Mouse (Mus musculus) stomach, embryonic 15.5 days (tissue): ENCODE measurements around the gene Slc38a6. TPM values are rescaled to one million over a fixed set of nuclear protein-coding genes. Genes with fewer than 3 reads are reported as not detected.

ENCODE experiments used
- ATAC-seq: fragments of 200-750 bp; cut with Nextera tagmentation; 2 replicates; pipeline ENCODE4 v1.8.0; 2017; ENCODE audit warnings: low read depth, moderate number of reproducible peaks, moderate TSS enrichment; ENCODE audit not compliant: insufficient read depth, low FRiP score
- H3K27ac ChIP-seq: fragments of 300-500 bp; sonication (generic); 2 replicates; pipeline ENCODE4 v1.5.1; 2015; ENCODE audit warnings: mild to moderate bottlenecking, inconsistent platforms
- H3K27me3 ChIP-seq: fragments of 300-500 bp; sonication (generic); replicated peaks from 2 replicates; pipeline ENCODE4 v1.6.1; 2015; ENCODE audit warnings: inconsistent platforms
- H3K36me3 ChIP-seq: fragments of 300-500 bp; sonication (generic); 2 replicates; pipeline ENCODE4 v1.6.1; 2015; ENCODE audit warnings: inconsistent platforms
- H3K4me1 ChIP-seq: fragments of 300-500 bp; sonication (generic); 2 replicates; pipeline ENCODE4 v1.6.1; 2015; ENCODE audit warnings: inconsistent platforms
- H3K4me2 ChIP-seq: fragments of 300-500 bp; sonication (generic); 2 replicates; pipeline ENCODE4 v1.6.1; 2015; ENCODE audit warnings: mild to moderate bottlenecking, inconsistent platforms
- H3K4me3 ChIP-seq: fragments of 300-500 bp; sonication (generic); replicated peaks from 2 replicates; pipeline ENCODE4 v1.5.1; 2015; ENCODE audit warnings: inconsistent platforms
- H3K9ac ChIP-seq: fragments of 300-500 bp; sonication (generic); 2 replicates; pipeline ENCODE4 v1.6.1; 2015; ENCODE audit warnings: inconsistent platforms
- H3K9me3 ChIP-seq: fragments of 300-500 bp; sonication (generic); 2 replicates; pipeline ENCODE4 v1.6.1; 2016; ENCODE audit warnings: inconsistent platforms
- WGBS: fragments of 180-500 bp; shearing (Covaris S2); methylation state at CpG from one replicate; pipeline ENCODE4 v1.1.7; 2015; 5-methylcytosine and 5-hydroxymethylcytosine counted together
- polyA plus RNA-seq: library from polyadenylated mRNA; unstranded; fragments of >200 nt; fragmentation: Nextera tagmentation; extraction: Ambion mirVana; gene quantifications from 2 replicates; pipeline ENCODE4 v1.2.1, GENCODE M21; 2015

The Slc38a6 gene
- polyA plus RNA-seq, 1 experiment from 2014 or later = 8.4 TPM

- 52% methylated on average over 2 of the region's 2 CpGs for WGBS
- Histone ChIP-seq H3K4me3 (no peak overlapping the region), H3K9me3 (no peaks in the 10 kb centered on the region), H3K4me2 (no peak overlapping the region), H3K4me1 (no peaks in the 10 kb centered on the region), H3K27me3 (no peaks in the 10 kb centered on the region), H3K9ac (no peak overlapping the region), H3K27ac (no peak overlapping the region), H3K36me3 (no peaks in the 10 kb centered on the region)
- ATAC-seq = no peak
Measured at GRCm38 (mm10) chr12:73325181-73325580, 38.6 kb downstream of the Slc38a6 start.

DNA sequence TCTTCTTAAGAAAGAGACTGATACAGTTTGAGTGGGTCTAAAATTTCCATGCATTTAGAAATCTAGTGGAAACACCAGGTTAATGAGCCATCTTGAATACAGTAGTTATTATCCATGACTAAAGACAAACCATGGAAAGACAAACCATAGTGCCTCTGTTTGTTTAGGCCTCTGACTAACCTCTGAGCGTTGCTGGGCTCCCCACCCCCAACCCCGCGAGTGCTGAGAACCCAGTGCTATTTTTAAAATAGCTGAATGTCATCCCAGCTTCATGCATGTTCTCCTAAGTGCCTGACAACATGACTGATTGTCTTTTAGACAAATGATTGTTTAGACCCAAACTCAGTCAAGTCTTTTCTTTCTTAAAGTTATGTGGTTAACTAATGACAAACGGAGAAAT lies 39.0 kb downstream of the Slc38a6 start:
- Histone ChIP-seq H3K36me3 (no peaks in the 10 kb centered on the region), H3K9me3 (no peaks in the 10 kb centered on the region), H3K4me1 (no peaks in the 10 kb centered on the region), H3K9ac (no peak overlapping the region), H3K27me3 (no peaks in the 10 kb centered on the region), H3K27ac (no peak overlapping the region), H3K4me2 (no peak overlapping the region), H3K4me3 (no peak overlapping the region)
- ATAC-seq = no peak
- 17% methylated on average over 4 of the region's 4 CpGs for WGBS

DNA sequence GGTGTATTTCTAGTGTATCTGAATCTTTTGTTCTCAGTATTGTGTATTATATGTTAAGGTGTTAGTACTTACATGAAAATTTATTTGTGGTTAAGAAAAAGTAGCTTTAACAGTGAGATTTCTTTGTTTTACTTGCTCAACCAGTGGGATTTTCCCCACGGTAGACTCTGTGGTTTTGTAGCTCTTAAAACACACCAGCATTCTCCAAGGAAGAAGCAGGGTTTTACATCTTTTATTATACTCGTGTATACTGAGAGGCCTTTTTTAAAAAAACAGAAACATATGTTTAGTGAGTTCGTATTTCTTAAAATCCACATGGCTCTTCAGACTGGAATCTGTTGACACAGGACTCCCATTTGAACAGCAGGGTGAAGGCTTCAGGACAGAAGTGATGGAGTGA lies 40.8 kb downstream of the Slc38a6 start:
- Histone ChIP-seq H3K9me3 (no peaks in the 10 kb centered on the region), H3K27me3 (no peaks in the 10 kb centered on the region), H3K9ac (no peak overlapping the region), H3K4me3 (no peak overlapping the region), H3K27ac (no peak overlapping the region), H3K4me1 (no peaks in the 10 kb centered on the region), H3K36me3 (no peaks in the 10 kb centered on the region), H3K4me2 (no peak overlapping the region)
- WGBS = 58% methylated on average over 3 of the region's 3 CpGs
- no peak for ATAC-seq

DNA sequence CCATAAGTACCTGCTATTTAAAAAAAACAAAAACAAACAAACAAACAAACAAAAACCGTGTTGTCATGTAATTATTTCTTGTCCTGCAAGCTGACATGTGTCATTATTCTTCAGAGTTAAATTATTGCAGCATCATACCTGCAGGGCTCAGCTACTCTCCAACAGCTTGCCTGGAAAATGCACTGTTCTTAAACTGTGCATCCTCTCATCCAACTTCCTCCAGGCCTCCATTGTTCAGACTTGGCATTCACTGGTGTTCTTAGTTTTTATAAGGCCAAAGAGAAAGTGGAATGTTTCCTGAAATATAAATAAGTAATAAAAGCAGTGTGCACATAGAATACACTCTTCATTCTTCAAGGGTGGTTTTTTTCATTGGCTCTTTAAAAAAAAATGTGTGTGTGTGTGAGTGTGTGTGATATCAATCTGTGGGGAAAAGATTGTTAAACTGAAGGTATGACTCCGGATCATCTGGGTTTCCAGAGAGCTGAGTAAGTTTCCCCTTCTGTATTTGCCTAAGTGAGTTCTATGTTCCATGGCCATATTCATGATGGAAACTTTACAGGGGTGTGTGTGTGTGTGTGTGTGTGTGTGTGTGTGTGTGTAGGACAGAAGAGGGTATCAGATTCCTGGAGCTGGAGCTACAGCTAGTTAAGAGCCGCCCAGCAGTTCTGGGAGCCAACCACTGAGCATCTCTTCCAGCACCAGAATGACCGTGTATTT lies 42.0 kb downstream of the Slc38a6 start:
- Histone ChIP-seq H3K27me3 (no peaks in the 10 kb centered on the region), H3K27ac (no peak overlapping the region), H3K9ac (no peak overlapping the region), H3K4me3 (no peak overlapping the region), H3K9me3 (no peaks in the 10 kb centered on the region), H3K4me2 (no peak overlapping the region), H3K4me1 (no peaks in the 10 kb centered on the region), H3K36me3 (no peaks in the 10 kb centered on the region)
- 78% methylated on average over 4 of the region's 4 CpGs for WGBS
- ATAC-seq = no peak

- WGBS = 81% methylated on average over 7 of the region's 7 CpGs
- Histone ChIP-seq H3K27me3 (no peaks in the 10 kb centered on the region), H3K27ac (no peak overlapping the region), H3K9ac (no peak overlapping the region), H3K4me1 (no peaks in the 10 kb centered on the region), H3K9me3 (no peaks in the 10 kb centered on the region), H3K4me3 (no peak overlapping the region), H3K36me3 (no peaks in the 10 kb centered on the region), H3K4me2 (no peak overlapping the region)
- no peak for ATAC-seq
Measured at GRCm38 (mm10) chr12:73330236-73330635, 43.7 kb downstream of the Slc38a6 start.

DNA sequence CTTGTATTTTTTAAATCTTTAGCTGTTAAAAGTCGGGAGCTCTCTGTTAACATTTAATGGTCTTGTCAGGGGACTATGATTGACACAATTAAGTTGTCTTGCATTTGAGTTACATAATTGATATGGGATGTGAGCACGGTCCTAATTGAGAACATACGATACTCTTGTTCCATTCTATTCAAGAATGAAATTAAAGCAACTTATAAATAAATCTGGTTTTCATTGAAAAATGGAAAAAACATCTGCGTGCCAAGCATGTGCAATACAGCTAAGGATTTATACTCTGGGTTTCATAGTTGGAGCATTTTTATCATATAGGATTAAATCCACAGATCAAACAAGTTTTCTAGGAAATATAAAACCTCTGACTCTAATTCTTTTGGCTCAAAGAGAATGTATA lies 46.1 kb downstream of the Slc38a6 start:
- H3K9me3 ChIP-seq = no peaks in the 10 kb centered on the region
- no peak overlapping the region for H3K9ac ChIP-seq
- H3K27ac ChIP-seq = no peak overlapping the region
- H3K4me3 ChIP-seq = no peak overlapping the region
- ATAC-seq = no peak
- H3K36me3 ChIP-seq = no peaks in the 10 kb centered on the region
- no peak overlapping the region for H3K4me2 ChIP-seq
- WGBS = 72% methylated on average over 4 of the region's 4 CpGs
- H3K4me1 ChIP-seq = no peaks in the 10 kb centered on the region
- no peaks in the 10 kb centered on the region for H3K27me3 ChIP-seq

GRCm38 (mm10) chr12:73334051-73334551 lies 47.5 kb downstream of the Slc38a6 start:
- no peak for ATAC-seq
- H3K9ac ChIP-seq = no peak overlapping the region
- no peaks in the 10 kb centered on the region for H3K4me1 ChIP-seq
- H3K4me2 ChIP-seq = no peak overlapping the region
- H3K27me3 ChIP-seq = no peaks in the 10 kb centered on the region
- H3K27ac ChIP-seq = no peak overlapping the region
- no peaks in the 10 kb centered on the region for H3K9me3 ChIP-seq
- H3K36me3 ChIP-seq = no peaks in the 10 kb centered on the region
- no peak overlapping the region for H3K4me3 ChIP-seq
- WGBS = 47% methylated on average over 8 of the region's 8 CpGs

DNA sequence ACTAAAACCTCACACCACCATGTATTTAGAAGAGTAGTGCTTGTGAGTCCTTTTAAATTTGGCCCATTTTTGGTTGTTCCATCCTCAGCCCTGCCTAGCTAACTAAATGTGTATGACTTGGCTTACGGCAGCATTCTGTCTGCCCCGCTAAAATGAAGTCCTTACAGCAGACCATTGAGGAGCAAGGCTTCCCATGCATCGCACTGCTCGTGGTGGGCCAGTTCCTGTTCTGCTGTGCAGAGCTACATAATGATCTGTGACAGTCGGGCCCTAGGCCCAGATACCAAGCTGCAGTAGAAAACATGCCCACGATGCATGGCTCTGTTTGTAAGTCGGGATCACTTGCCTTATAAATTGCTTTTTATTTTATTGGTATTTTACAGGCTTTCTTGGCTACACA lies 50.5 kb downstream of the Slc38a6 start:
- Histone ChIP-seq H3K27ac (no peak overlapping the region), H3K9ac (no peak overlapping the region), H3K4me2 (no peak overlapping the region), H3K27me3 (no peaks in the 10 kb centered on the region), H3K9me3 (no peaks in the 10 kb centered on the region), H3K36me3 (no peaks in the 10 kb centered on the region), H3K4me1 (no peaks in the 10 kb centered on the region), H3K4me3 (no peak overlapping the region)
- ATAC-seq = no peak
- WGBS = 74% methylated on average over 7 of the region's 7 CpGs

- H3K4me2 ChIP-seq = no peak overlapping the region
- 31% methylated on average over 8 of the region's 8 CpGs for WGBS
- peak; percentile 72; the same call in 1 of the 2 replicates for ATAC-seq
- H3K27me3 ChIP-seq = no peaks in the 10 kb centered on the region
- no peak overlapping the region for H3K27ac ChIP-seq
- H3K4me1 ChIP-seq = no peaks in the 10 kb centered on the region
- no peak overlapping the region for H3K4me3 ChIP-seq
- no peaks in the 10 kb centered on the region for H3K36me3 ChIP-seq
- H3K9ac ChIP-seq = no peak overlapping the region
- H3K9me3 ChIP-seq = no peaks in the 10 kb centered on the region
Measured at GRCm38 (mm10) chr12:73340642-73341293, 54.2 kb downstream of the Slc38a6 start.

- Histone ChIP-seq H3K9me3 (no peaks in the 10 kb centered on the region), H3K36me3 (no peaks in the 10 kb centered on the region), H3K4me2 (no peak overlapping the region), H3K4me1 (no peaks in the 10 kb centered on the region), H3K4me3 (no peak overlapping the region), H3K9ac (no peak overlapping the region), H3K27me3 (no peaks in the 10 kb centered on the region), H3K27ac (peak overlapping the region; percentile 65; the same call in 1 of the 2 replicates)
- 56% methylated on average over 14 of the region's 14 CpGs for WGBS
- ATAC-seq = no peak
Measured at GRCm38 (mm10) chr12:73341703-73342663, 55.4 kb downstream of the Slc38a6 start.

GRCm38 (mm10) chr12:73344300-73344699 lies 57.7 kb downstream of the Slc38a6 start:
- no peaks in the 10 kb centered on the region for H3K4me1 ChIP-seq
- H3K9ac ChIP-seq = no peak overlapping the region
- H3K27me3 ChIP-seq = no peaks in the 10 kb centered on the region
- no peak overlapping the region for H3K27ac ChIP-seq
- H3K9me3 ChIP-seq = no peaks in the 10 kb centered on the region
- H3K4me3 ChIP-seq = no peak overlapping the region
- H3K36me3 ChIP-seq = no peaks in the 10 kb centered on the region
- no peak overlapping the region for H3K4me2 ChIP-seq
- ATAC-seq = no peak
- WGBS = 90% methylated on average over 4 of the region's 4 CpGs

GRCm38 (mm10) chr12:73345157-73345556 lies 58.6 kb downstream of the Slc38a6 start:
- no peak for ATAC-seq
- no peaks in the 10 kb centered on the region for H3K36me3 ChIP-seq
- WGBS = 63% methylated on average over 12 of the region's 12 CpGs
- no peak overlapping the region for H3K4me2 ChIP-seq
- no peaks in the 10 kb centered on the region for H3K4me1 ChIP-seq
- H3K9ac ChIP-seq = no peak overlapping the region
- H3K27ac ChIP-seq = no peak overlapping the region
- H3K27me3 ChIP-seq = no peaks in the 10 kb centered on the region
- H3K4me3 ChIP-seq = no peak overlapping the region
- no peaks in the 10 kb centered on the region for H3K9me3 ChIP-seq
